Mouse (Mus musculus) kidney, embryonic 14.5 days (tissue): Measurements from ENCODE around the gene Mllt6. TPM values are rescaled to one million over a fixed set of nuclear protein-coding genes. Genes with fewer than 3 reads are reported as not detected.
A peak's percentile ranks its signal among the peaks of the same experiment; 100 is the strongest.
"Not testable (repeated sequence)": the region's sequence is repeated elsewhere in the genome, so short reads cannot be mapped to it uniquely, and the experiment has no call there.

Source experiments
- ATAC-seq: fragments of 200-750 bp; cut with Nextera tagmentation; 2 replicates; pipeline ENCODE4 v1.8.0; 2017; ENCODE audit warnings: moderate number of reproducible peaks, mild to moderate bottlenecking, moderate TSS enrichment, moderate library complexity; ENCODE audit not compliant: low FRiP score, low TSS enrichment
- H3K27ac ChIP-seq: fragments of 300-500 bp; sonication (generic); 2 replicates; pipeline ENCODE4 v1.5.1; 2014; ENCODE audit warnings: low read depth, mild to moderate bottlenecking, low read length, moderate library complexity, mixed read lengths
- H3K27me3 ChIP-seq: fragments of 300-500 bp; sonication (generic); 2 replicates; pipeline ENCODE4 v1.6.1; 2014; ENCODE audit warnings: mild to moderate bottlenecking, low read length; ENCODE audit not compliant: control insufficient read depth, insufficient read depth
- H3K36me3 ChIP-seq: fragments of 300-500 bp; sonication (generic); 2 replicates; pipeline ENCODE4 v1.6.1; 2014; ENCODE audit warnings: low read length, mixed read lengths; ENCODE audit not compliant: control insufficient read depth, insufficient read depth
- H3K4me1 ChIP-seq: fragments of 300-500 bp; sonication (generic); 2 replicates; pipeline ENCODE4 v1.6.1; 2014; ENCODE audit warnings: low read length, mixed read lengths; ENCODE audit not compliant: control insufficient read depth, insufficient read depth
- H3K4me2 ChIP-seq: fragments of 300-500 bp; sonication (generic); replicated peaks from 2 replicates; pipeline ENCODE4 v1.6.1; 2014; ENCODE audit warnings: low read depth, mild to moderate bottlenecking, low read length
- H3K4me3 ChIP-seq: fragments of 300-500 bp; sonication (generic); 2 replicates; pipeline ENCODE4 v1.5.1; 2014; ENCODE audit warnings: mild to moderate bottlenecking, low read length
- H3K9ac ChIP-seq: fragments of 300-500 bp; sonication (generic); 2 replicates; pipeline ENCODE4 v1.6.1; 2014; ENCODE audit warnings: low read depth, mild to moderate bottlenecking, low read length, moderate library complexity
- H3K9me3 ChIP-seq: fragments of 300-500 bp; sonication (generic); 2 replicates; pipeline ENCODE4 v1.6.1; 2016; ENCODE audit warnings: low read length; ENCODE audit not compliant: control insufficient read depth
- WGBS: fragments of 180-500 bp; shearing (Covaris S2); extraction: QIAGEN DNeasy Blood & Tissue Kit; methylation state at CpG from one replicate; pipeline ENCODE4 v1.1.7; 2014; 5-methylcytosine and 5-hydroxymethylcytosine counted together
- polyA plus RNA-seq: library from polyadenylated mRNA; unstranded; fragments of >200 nt; fragmentation: Nextera tagmentation; extraction: Ambion mirVana; gene quantifications from 2 replicates; pipeline ENCODE4 v1.2.1, GENCODE M21; 2014

Gene Mllt6
- polyA plus RNA-seq, 1 experiment from 2014 or later: 5.7 TPM

GRCm38 (mm10) chr11:97700003-97700745, 37.0 kb downstream of the Mllt6 start, which contains the start of gene Pcgf2:
Pcgf2 (minus strand) TSS chr11:97700497.
- Histone ChIP-seq H3K27ac (peak within 1 kb of the TSS; percentile 99), H3K4me1 (peaks cover 39% of the 10 kb centered on the region), H3K4me2 (peak within 1 kb of the TSS; percentile 95), H3K9me3 (no peaks in the 10 kb centered on the region), H3K4me3 (peak within 1 kb of the TSS; percentile 79), H3K9ac (peak within 1 kb of the TSS; percentile 88), H3K27me3 (no peaks in the 10 kb centered on the region), H3K36me3 (peaks cover 5% of the 10 kb centered on the region; the same call in 1 of the 2 replicates)
- ATAC-seq: peak; percentile 7
- under 1% methylated on average over 85 of the region's 85 CpGs for WGBS

DNA sequence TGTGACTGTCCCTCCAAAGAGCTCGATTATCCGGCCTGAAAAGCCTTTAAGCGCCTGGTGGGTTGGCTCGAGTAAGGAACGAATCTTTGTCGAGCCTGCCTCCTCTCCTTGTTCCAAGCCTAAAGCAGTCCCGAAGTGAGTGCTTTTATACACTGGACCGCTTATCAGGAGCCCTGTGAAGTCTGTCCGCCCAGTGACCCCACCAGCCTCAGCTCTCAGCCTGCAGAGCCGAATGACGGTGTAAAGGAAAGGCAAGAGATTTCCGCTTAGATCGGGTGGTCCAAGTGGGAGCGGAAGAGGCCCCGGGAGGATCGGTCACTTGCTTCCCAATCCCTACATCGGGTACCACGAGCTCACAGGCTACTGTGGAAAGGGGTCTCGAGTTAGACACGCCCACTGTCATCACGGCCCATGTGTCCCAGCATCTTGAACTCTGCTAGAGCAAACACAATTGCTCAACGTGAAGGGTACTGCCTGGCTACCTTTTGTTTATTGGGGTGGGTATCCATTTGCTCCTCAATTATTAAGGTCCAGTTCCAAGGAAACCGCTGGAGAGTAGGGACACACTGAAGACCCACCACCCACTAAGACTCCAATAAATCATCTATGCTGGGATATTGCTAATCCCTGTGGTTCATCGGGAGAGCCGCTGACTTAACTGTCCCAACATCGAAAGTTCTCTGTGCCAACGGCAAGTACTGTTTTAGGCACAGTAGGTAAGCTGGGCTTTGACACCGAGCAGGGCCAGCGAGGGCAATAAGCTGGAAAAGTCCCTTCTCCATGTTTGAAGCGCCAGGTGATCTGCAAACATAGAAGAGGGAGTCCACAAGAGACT, 37.7 kb downstream of the Mllt6 start:
- peaks cover 31% of the 10 kb centered on the region for H3K4me1 ChIP-seq
- peak overlapping the region; percentile 95 for H3K4me2 ChIP-seq
- 15% methylated on average over 30 of the region's 30 CpGs for WGBS
- H3K27me3 ChIP-seq: no peaks in the 10 kb centered on the region
- no peaks in the 10 kb centered on the region for H3K9me3 ChIP-seq
- no peak for ATAC-seq
- peak overlapping the region; percentile 79 for H3K4me3 ChIP-seq
- peak overlapping the region; percentile 99 for H3K27ac ChIP-seq
- peaks cover 11% of the 10 kb centered on the region for H3K36me3 ChIP-seq
- H3K9ac ChIP-seq: peak overlapping the region; percentile 88

DNA sequence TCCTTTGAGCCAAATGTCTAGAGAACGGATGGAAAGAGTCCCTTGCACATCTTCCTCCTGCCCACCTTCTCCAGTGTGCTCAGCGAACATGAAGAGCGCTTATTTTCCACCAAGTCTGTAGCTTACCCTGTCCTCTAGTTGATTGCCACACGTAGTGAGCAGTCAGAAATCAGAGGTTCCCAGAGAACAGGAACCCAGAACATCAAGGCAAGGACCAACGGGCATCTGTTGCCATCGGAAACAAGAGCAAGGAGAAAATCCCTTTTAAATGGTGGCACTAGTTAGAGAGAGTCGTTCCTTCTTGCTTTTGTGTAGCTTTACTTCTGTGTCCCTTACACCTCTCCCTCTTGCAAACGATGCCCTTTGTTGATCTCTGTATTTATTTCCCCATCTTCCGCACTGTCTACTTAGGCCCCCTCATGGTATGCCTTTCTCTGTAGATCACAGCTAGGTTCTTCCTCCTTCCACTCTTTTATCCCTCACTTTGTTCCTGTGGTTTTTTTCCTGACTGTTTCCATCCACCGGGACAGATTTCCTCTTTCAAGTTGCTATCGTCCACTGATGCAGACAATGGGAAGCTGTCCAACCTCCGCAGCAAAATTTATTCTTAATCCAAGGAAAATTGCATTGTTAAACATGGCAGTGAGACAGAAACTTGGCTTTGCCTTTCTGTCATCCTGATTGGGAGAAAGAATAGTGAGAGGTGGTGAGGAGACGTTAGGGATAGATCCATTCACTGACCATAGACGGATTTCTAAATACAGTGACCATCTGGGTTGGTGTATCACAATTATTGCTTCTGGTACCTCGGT, 38.6 kb downstream of the Mllt6 start:
- H3K27ac ChIP-seq: no peak overlapping the region
- H3K27me3 ChIP-seq: no peaks in the 10 kb centered on the region
- no peak for ATAC-seq
- no peak overlapping the region for H3K9ac ChIP-seq
- peaks cover 23% of the 10 kb centered on the region for H3K4me1 ChIP-seq
- peak overlapping the region; percentile 79; the same call in 1 of the 2 replicates for H3K4me3 ChIP-seq
- no peaks in the 10 kb centered on the region for H3K9me3 ChIP-seq
- 51% methylated on average over 15 of the region's 15 CpGs for WGBS
- peak overlapping the region; percentile 95 for H3K4me2 ChIP-seq
- peaks cover 19% of the 10 kb centered on the region for H3K36me3 ChIP-seq

DNA sequence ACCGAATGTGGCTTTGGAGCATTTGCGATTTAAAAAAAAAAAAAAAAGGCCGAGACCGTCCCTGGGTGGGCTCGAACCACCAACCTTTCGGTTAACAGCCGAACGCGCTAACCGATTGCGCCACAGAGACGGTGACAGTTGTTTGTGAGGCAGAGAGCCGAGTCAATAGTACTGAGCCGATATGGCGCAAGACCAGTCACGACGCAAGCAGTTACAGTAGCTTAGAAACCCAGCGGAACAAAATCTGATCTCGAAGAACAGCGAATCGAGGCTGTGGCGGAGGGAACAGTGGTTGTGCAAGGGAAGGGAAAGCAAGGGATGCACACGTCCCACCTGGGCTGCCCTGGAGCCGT, 39.2 kb downstream of the Mllt6 start:
- Histone ChIP-seq H3K27ac (peak overlapping the region; percentile 65), H3K4me3 (peak overlapping the region; percentile 68), H3K9ac (peak overlapping the region; percentile 62), H3K4me1 (peaks cover 17% of the 10 kb centered on the region), H3K9me3 (no peaks in the 10 kb centered on the region), H3K36me3 (peaks cover 25% of the 10 kb centered on the region), H3K27me3 (no peaks in the 10 kb centered on the region), H3K4me2 (peak overlapping the region; percentile 51)
- WGBS: 0% methylated on average over 24 of the region's 24 CpGs
- ATAC-seq: peak; percentile 0

DNA sequence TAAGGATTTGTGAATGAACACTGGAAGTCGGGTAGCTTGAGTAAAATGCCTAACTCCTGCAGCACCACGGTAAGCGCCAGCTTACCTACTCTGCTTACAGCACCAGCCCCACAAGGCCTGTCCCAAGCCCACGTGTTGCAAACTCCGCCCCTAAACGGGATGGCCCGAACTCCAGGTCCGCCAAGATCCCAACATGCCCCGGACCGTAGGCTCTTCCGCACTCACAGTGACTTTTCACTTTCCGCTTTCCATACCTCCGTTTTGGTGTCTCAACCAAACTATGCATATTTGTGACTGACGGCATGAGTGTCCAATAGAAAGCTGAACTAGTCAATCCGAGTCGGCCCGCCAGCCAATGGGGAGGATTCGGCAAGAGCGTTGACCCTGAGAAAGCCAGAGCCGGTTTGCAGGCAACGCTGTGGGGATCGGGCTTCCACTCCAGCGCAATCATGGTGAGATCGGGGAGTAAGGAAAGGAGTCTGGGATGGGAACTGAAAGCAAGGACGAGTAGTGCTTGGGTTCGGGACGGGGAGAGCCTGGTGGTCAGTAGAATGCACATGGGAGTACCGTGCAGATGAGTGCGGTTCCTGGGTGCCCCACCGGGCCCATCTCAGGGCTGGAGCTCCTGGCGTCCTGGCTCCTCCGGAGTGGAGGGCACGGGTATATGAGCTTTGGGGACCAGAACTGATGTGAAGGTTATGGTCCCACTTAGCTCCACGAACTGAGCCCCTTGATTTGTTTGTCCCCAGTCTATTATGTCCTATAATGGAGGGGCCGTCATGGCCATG, 40.0 kb downstream of the Mllt6 start, which contains the start of gene Psmb3:
Gene Psmb3 (plus strand): TSS at position 361 of the 788 bp plus-strand sequence.
- WGBS: under 1% methylated on average over 34 of the region's 35 CpGs
- peak; percentile 88 for ATAC-seq
- Histone ChIP-seq H3K27ac (peak within 1 kb of the TSS; percentile 65), H3K36me3 (peaks cover 29% of the 10 kb centered on the region), H3K9ac (peak within 1 kb of the TSS; percentile 70), H3K4me3 (peak within 1 kb of the TSS; percentile 68), H3K27me3 (no peaks in the 10 kb centered on the region), H3K4me1 (peaks cover 10% of the 10 kb centered on the region), H3K9me3 (no peaks in the 10 kb centered on the region), H3K4me2 (peak within 1 kb of the TSS; percentile 51)

DNA sequence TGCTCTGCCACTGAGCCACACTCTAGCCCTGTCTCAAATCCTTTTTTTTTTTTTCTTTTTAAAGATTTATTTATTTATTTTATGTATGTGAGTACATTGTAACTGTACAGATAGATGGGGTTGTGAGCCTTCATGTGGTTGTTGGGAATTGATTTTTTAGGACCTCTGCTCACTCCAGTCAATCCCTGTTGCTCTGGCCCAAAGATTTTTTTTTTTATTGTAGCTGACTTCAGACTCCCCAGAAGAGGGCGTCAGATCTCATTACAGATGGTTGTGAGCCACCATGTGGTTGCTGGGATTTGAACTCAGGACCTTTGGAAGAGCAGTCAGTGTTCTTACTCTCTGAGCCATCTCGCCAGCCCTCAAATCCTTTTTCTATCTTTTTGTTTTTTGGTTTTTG, 46.9 kb downstream of the Mllt6 start:
- 80% methylated on average over 2 of the region's 2 CpGs for WGBS
- not testable (repeated sequence) for H3K9me3 ChIP-seq, ATAC-seq, H3K4me1 ChIP-seq, H3K4me3 ChIP-seq, H3K27ac ChIP-seq, H3K4me2 ChIP-seq, H3K27me3 ChIP-seq, H3K9ac ChIP-seq
- peaks cover 63% of the 10 kb centered on the region for H3K36me3 ChIP-seq

- Histone ChIP-seq H3K9ac (no peak overlapping the region), H3K4me3 (no peak overlapping the region), H3K4me1 (no peaks in the 10 kb centered on the region), H3K27me3 (no peaks in the 10 kb centered on the region), H3K27ac (no peak overlapping the region), H3K9me3 (no peaks in the 10 kb centered on the region), H3K36me3 (peaks cover 53% of the 10 kb centered on the region), H3K4me2 (no peak overlapping the region)
- WGBS: 78% methylated on average over 13 of the region's 13 CpGs
- no peak for ATAC-seq
These were observed 48.1 kb downstream of the Mllt6 start for GRCm38 (mm10) chr11:97711200-97711900.

DNA sequence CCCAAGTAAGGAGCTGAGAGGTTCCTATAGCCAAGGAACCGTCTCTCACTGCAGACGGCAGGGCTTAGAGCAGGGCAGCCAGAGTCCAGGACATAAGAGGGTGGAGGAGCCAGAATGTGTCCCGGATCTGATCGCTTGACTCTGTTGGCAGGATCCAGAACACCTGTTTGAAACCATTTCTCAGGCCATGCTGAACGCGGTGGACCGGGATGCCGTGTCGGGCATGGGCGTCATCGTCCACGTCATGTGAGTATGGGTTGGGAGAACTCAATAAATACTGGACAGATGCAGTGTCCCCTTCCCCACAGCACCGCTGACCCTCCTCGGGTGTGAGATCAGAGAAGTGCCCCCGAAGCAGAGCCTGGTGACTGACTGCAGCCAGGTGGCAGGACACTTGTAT, 49.1 kb downstream of the Mllt6 start:
- no peaks in the 10 kb centered on the region for H3K4me1 ChIP-seq
- ATAC-seq: no peak
- no peaks in the 10 kb centered on the region for H3K9me3 ChIP-seq
- H3K4me2 ChIP-seq: no peak overlapping the region
- H3K36me3 ChIP-seq: peaks cover 48% of the 10 kb centered on the region
- no peaks in the 10 kb centered on the region for H3K27me3 ChIP-seq
- 91% methylated on average over 15 of the region's 15 CpGs for WGBS
- no peak overlapping the region for H3K9ac ChIP-seq
- no peak overlapping the region for H3K4me3 ChIP-seq
- no peak overlapping the region for H3K27ac ChIP-seq
